Mouse (Mus musculus) retina, postnatal 7 days (tissue): ENCODE measurements at regions not wholly inside any gene's neighbourhood (a gene's known extent, or its start where the extent isn't known, plus 50 kb on each side); places are given as distances from the start of the nearest gene placed in this dataset.

Experiments
- DNase-seq: peaks from one replicate; pipeline ENCODE4 v3.0.0-alpha.2; 2012; ENCODE audit warnings: low read depth, low spot score

DNA sequence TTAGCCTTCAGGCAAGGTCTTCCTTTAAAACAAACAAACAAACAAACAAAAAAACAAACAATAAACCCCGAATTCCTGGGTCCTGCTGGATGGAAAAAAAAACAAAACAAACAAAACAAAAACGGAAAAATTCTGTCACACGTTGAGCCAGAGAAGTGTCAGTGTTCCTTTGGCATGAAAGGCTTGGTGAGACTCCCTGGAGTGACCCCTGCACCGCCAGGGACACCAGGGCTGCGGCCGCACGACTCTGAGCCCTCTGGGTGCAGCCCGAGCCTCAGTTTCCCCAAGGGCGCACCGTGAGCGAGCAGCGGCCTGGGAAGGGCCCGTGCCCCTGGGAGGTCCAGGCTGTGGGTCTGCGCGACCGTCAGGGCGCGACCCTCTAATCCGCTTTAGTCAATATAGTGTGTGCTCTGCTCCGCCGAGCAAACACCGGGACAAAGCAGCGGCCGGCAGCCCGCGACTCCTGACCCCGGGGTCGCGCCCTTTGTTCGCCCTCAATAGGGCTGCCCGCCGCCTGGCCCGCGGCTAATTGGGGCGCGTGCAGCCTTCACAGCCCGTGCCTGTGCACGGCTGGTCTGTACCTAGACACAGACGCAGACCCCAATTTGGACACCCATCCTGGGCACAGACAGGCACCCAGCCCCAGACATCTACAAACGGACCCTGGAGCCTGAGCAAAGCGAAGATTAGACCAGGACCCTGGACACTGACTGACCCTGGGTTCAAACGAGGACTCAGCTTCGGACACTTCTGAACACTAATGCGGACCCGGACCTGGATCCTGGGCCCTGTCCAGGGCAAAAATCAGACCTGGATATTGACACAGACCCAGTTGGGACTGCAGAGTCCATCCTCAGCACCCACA is 74.0 kb upstream of the Ppara start:
- DNase-seq, result no peak

- DNase-seq, result no peak
Observed at GRCm38 (mm10) chr15:85661393-85661690, 73.4 kb upstream of the Ppara start.

DNA sequence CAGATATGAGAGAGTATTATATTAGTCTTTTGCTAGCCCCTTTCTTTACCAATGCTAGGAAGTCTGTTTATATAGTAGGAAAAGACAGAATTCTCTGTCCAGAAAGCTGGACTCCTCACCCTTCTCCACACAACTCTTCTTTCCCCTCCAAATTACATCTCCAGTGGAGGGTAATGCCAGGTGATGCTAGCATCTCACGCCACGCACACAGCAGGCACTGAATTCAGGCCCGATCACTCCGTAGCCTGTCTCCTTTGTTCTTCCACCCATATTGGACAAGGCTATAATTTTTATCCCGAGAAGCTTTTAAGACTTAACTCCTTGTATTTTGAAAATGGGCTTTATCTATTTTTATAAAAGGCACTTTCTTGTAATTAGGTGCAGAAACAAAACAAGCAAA is 73.0 kb upstream of the Ppara start:
- no peak for DNase-seq

DNA sequence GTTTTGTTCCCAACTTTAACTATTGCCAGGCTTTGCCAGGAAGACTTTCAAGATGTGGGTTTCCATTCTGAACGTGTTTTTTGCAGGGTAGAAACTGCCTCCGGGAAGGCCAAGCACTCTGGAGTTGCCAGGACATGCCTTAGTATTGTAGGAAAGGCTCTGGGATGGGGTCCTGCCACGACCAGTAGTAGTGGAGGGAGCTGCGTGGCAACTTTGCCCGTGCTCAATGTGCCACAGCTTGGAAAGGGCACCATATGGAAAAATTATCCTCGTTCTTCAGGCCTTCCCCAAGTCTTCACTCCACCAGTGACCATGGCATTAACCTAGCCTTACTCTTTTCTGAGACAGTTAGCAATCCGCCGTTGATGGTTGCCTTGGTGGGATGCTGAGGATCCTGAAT is 72.5 kb upstream of the Ppara start:
- no peak for DNase-seq

DNA sequence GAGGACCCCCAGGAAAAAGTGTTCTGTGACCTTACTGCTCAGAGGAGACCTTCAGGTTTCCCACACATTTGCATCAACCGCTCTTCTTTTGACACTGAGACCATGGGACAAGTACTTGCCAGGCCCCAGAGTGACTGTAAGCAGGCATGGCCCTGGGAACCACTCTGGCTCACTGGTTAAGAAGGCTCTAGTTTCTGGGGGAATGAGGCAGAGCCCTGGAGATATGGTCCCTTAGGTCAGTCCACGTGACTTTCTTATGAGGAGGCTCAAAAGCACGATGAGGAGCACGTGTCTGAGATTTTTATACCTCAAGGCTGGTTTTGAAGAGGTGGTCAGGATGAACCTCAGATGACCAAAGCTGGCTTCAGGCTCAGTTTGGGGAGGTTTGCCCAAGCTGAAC is 72.1 kb upstream of the Ppara start:
- DNase-seq, result no peak

DNA sequence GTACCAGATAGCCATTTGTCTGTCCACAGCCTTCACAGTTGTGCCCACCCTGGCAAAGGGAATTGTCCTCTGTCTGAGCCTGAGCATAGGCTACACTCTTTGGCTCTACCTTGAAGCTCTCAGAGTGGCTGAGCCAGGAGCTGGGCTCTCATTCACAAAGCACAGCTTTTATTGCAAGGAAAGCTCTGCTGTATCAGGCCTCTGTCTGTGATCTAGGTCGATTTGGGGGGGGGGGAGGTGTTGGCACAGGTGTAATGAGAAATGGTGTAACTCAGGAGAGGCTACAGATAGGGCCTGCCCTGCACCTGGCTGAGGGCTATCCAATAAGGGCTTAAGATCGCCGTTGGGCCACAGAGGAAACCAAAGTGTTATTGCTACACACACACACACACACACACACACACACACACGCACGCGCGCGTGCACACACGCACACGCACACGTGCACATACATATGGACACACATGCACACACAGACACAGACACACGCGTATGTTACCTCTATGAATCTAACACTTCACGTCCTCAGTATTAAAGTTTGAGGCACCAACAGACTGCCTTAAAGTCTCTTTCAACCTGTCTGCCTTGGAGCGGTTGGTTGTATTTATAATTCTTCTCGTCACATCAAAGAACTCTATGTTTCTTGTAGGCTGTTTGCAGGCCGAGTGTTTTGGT is 70.9 kb upstream of the Ppara start:
- DNase-seq, result no peak

- no peak for DNase-seq
Observed at GRCm38 (mm10) chr15:85664432-85664828, 70.4 kb upstream of the Ppara start.

DNA sequence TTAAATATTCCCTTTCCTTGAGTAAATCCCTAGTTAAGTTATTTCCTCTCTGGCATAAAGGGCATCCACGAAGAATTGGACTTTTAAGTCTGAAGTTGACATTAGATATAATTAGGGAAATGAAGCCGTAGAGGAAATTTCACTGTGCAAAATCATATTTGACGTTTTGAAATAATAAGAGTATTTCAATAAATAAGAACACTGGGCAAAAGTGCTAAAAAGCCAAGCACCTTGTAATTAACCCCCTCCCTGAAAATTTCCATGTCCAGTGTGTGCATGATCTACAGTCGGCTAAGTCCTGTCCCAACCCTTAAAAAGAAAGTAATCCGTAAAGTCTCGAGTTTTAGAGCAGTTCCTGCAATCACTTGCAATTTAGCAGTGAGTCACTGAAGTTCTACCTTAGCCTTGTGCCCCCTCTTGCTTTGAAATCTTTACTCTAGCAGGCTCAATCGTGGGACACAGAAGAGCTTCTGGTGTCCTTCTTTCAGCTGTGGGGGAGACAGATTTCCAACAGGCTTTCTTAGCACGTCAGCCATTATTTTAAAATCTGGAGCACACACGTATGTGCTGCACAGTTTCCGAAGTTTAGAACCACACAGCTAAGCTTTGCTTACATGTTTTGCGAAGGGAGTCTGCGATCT is 69.5 kb upstream of the Ppara start:
- no peak for DNase-seq

GRCm38 (mm10) chr15:85666496-85666895 is 68.3 kb upstream of the Ppara start:
- no peak for DNase-seq

GRCm38 (mm10) chr15:85667381-85667791 is 67.4 kb upstream of the Ppara start:
- DNase-seq, result no peak

DNA sequence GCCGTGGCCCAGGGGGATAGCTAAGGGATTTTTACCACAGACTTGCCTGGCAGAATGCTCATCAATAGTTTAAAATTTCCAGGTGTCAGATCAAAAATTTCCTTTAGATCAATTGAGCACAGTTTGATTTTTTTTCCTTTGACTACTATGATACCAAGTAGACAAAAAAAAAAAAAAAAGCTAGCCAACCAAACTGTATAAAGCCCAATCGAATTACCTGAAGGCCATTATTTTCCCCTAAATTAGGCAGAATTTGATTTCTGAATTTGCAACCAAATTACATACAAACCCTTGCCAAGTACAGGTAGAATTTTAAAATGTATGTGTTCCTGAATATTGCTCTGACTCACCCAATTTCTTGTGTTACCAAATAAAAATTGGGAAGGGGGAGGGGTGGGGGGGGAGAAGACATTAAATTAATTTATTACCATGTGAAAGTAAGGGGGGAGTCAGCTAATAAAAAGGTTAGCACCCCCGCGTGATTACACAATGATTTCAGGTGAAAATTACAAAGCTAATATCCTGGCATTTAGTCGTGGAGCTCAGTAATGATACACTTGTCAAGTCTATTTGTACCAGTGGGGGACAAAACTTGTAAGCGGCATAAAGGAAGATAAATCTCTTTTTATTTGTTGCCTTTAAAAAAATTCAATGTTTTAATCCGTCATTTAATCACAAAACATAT is 66.7 kb upstream of the Ppara start:
- no peak for DNase-seq

DNA sequence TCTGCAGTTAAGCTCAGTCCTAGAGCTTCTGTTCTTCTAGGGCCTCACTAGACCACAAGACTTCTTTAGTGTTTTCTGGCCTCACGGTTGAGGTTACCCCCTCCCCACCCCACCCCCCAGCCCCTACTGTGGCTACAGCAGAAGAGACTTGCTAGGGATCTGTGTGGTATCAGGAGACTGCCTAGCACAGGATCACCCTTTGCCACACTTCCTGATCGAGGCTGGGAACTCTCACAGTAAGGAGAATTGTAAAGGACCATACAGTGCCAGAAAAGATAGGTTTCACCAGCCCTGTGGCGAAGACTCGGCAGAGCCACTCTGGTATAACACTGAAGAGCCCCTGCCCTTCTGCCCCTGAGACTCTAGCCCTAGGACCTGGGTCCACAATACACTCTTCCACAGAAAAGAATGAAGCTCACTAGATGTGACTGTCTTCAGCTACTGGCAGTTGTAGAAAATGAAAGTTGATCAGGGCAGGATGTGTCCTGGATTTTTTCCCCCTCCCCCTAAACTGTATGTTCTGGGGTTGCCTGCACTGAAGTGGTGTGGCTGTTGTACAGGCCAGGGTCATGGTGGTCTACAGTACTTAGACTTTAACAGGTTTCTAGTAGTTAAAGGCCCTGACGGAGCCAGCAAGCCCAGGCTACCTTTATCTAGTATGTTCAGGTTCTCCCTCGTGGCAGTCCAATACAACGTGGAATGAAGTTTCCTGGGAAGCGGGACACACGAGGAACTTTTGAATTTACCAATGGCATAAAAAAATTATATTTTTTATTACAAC is 65.7 kb upstream of the Ppara start:
- no peak for DNase-seq

DNA sequence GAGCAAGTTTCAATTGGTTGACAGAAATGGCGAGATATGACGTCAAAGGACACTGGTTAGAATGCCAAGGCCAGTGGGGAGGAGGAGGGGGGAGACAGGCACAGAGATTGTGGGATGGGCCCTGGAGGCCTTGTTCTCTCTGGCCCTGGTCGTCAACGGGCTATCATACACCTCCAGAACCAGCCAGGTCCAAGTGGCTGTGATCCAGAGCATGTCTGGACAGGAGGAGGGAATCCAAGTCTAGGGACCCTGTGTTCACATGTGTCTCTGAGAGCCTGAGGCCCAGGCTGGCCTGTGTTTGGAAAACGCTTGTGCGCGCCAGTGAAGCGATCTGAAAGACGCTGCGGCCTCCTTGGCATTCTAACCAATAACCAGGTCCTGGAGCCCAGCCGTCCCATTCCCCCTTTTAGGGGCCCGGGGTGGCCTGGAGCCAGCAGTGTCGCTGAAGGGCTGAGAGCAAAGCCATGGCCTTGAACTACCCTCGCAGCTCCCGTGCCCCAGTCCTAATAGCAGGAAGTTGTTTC is 65.1 kb upstream of the Ppara start:
- no peak for DNase-seq

GRCm38 (mm10) chr15:85670176-85670788 is 64.5 kb upstream of the Ppara start:
- DNase-seq, result no peak

GRCm38 (mm10) chr15:85670789-85671700 is 63.7 kb upstream of the Ppara start:
- peak; percentile 70 for DNase-seq

DNA sequence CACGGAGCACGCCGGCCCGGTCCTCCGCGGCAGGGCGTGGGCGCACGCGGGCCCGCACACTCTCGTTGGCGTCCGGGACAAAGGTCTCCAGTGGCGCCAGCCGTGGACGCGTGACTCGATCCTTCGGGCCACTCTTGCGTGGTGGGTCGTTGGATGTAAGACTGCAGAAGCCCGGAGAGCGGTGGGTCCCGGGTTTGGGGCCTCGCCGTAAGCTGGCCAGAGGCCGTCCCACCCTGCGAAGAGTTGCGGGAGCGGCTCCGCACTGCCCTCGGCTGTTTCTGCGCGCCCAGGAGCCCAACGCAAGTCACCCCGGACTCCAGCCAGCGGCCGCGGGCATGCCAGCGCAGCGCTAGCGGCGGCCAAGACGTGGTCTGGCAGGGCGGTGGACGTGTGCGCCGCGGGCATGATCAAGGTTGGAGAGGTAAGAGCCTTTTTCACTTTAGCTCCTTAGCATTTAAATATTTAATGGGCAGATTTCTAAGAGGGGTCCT is 63.0 kb upstream of the Ppara start:
- no peak for DNase-seq

DNA sequence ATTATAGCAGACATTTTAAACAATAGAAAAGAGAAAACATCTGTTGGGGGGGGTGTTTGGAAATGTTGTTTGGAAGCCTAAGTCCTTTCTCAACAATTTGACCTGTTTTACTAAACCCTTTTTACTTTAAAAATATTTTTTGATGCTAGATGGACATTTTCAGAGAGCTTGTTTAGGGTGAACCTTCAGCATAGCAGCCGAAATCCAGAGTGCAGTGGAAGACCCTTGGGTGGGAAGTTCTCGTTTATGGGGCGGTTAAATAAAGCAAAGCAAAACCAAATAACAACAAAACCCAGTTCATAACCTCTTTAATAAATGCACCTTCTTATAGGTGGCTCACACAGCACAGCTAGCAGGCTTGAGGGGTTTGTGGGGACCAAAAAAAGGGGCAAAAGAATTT is 62.4 kb upstream of the Ppara start:
- DNase-seq, result no peak

DNA sequence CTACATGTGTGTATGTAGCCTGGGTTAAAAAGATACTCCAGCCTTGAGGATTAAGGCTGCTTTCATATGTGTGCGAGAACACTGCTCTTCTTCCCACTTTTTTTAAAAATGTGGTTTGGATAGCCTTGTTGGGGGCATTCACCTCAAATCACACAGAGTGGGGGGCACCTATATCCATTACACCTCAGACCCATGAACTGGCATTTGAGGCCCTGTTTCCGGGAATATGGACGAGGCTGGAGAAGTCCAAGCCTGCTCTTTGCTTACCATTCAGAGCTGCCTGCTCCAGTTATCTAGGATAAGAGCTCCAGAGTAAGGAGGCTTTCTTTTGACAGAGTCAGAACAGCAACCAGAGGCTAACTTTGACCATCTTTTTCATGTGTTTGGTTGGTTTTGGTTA is 61.9 kb upstream of the Ppara start:
- no peak for DNase-seq

GRCm38 (mm10) chr15:85673506-85673905 is 61.3 kb upstream of the Ppara start:
- no peak for DNase-seq
